In genomic region chr8:73354201-73354881, GRCm38 (mm10) we compare ENCODE assay signal across 9 mouse cellular contexts. TPM values are rescaled to one million over a fixed set of nuclear protein-coding genes. Genes with fewer than 3 reads are reported as not detected.
DNase-seq lines count a peak whose midpoint lies in the region; ATAC-seq and TF ChIP-seq lines count a peak whose summit lies in the region.
"Had no signal": no experiment of that assay in that cellular context is flagged by ENCODE, and none has a peak within 500 bp of the region (broad histone marks: within the 10 kb centered on the region; RNA-seq: fewer than 3 reads in every experiment).

No protein-coding gene starts in this region.

- peaks cover 10% of the 10 kb centered on the region for H3K27me3 ChIP-seq in spleen, adult 2 months (ENCODE audit: control insufficient read depth, insufficient read depth, low read length)
- H3K27me3 ChIP-seq in embryonic facial prominence, embryonic 15.5 days = no peaks in the 10 kb centered on the region
- no peaks in the 10 kb centered on the region for H3K27me3 ChIP-seq in heart, embryonic 12.5 days (replicated peaks)
- H3K27me3 ChIP-seq in kidney, embryonic 16.5 days (ENCODE audit: insufficient read depth, low read length) = no peaks in the 10 kb centered on the region
- H3K27me3 ChIP-seq in liver, embryonic 11.5 days (replicated peaks; ENCODE audit: control insufficient read depth, insufficient read depth, low read length) = peaks cover 14% of the 10 kb centered on the region
- no peaks in the 10 kb centered on the region for H3K27me3 ChIP-seq in myocyte (ENCODE audit: control insufficient read depth, insufficient read depth, insufficient read length)
- H3K27me3 ChIP-seq in testis, adult 2 months (ENCODE audit: control insufficient read depth, insufficient read depth, low read length) = no peaks in the 10 kb centered on the region
- H3K27me3 ChIP-seq: CH12.LX had no signal

- H3K27ac ChIP-seq in spleen, adult 2 months (ENCODE audit: insufficient read depth, low read length) = 0 out of 2 replicates have a peak overlapping the region, but pooled peaks have one; percentile 20
- peak overlapping the region; percentile 79 for H3K27ac ChIP-seq in embryonic facial prominence, embryonic 15.5 days (replicated peaks)
- H3K27ac ChIP-seq in heart, embryonic 12.5 days (ENCODE audit: poor library complexity, severe bottlenecking) = peak overlapping the region; percentile 36; the same call in 1 of the 2 replicates
- peak overlapping the region; percentile 73 for H3K27ac ChIP-seq in kidney, embryonic 16.5 days (ENCODE audit: low read length)
- H3K27ac ChIP-seq in liver, embryonic 11.5 days (ENCODE audit: low read depth, low read length) = no peak overlapping the region
- peak overlapping the region; percentile 69; the same call in 1 of the 2 replicates for H3K27ac ChIP-seq in testis, adult 2 months (ENCODE audit: control insufficient read depth, insufficient read depth, low read depth, low read length)

- no peak for TF ChIP-seq CTCF in spleen, adult 2 months (IDR thresholded peaks at IDR 0.05; ENCODE audit: extremely low read depth, insufficient read depth, insufficient read length, insufficient replicate concordance)
- no peak for TF ChIP-seq CTCF in testis, adult 2 months (IDR thresholded peaks at IDR 0.05; ENCODE audit: control insufficient read depth, insufficient read depth, insufficient replicate concordance, low read depth, low read length)

- ATAC-seq in embryonic facial prominence, embryonic 15.5 days (ENCODE audit: insufficient number of reproducible peaks, low FRiP score, low TSS enrichment, low read depth) = no peak
- ATAC-seq in heart, embryonic 12.5 days (ENCODE audit: insufficient number of reproducible peaks, low FRiP score) = no peak; the same call in 1 of the 2 replicates
- peak; percentile 8 for ATAC-seq in kidney, embryonic 16.5 days (ENCODE audit: low FRiP score, low TSS enrichment)
- 0 out of 2 replicates have a peak, but pooled peaks have one; percentile 10 for ATAC-seq in liver, embryonic 11.5 days (replicated peaks; ENCODE audit: low FRiP score)

- H3K9me3 ChIP-seq in embryonic facial prominence, embryonic 15.5 days (replicated peaks) = no peaks in the 10 kb centered on the region
- no peaks in the 10 kb centered on the region for H3K9me3 ChIP-seq in heart, embryonic 12.5 days (replicated peaks)
- no peaks in the 10 kb centered on the region for H3K9me3 ChIP-seq in kidney, embryonic 16.5 days (ENCODE audit: low read length)
- H3K9me3 ChIP-seq in liver, embryonic 11.5 days (ENCODE audit: control insufficient read depth, low read length) = no peaks in the 10 kb centered on the region

- peak overlapping the region; percentile 78 for H3K4me3 ChIP-seq in spleen, adult 2 months (ENCODE audit: extremely low read depth, insufficient read depth, insufficient read length)
- H3K4me3 ChIP-seq in embryonic facial prominence, embryonic 15.5 days (replicated peaks) = peak overlapping the region; percentile 89
- peak overlapping the region; percentile 94 for H3K4me3 ChIP-seq in heart, embryonic 12.5 days
- H3K4me3 ChIP-seq in kidney, embryonic 16.5 days (ENCODE audit: low read length) = peak overlapping the region; percentile 88
- H3K4me3 ChIP-seq in liver, embryonic 11.5 days (ENCODE audit: low read depth, low read length) = peak overlapping the region; percentile 80
- H3K4me3 ChIP-seq in myocyte = peak overlapping the region; percentile 74
- peak overlapping the region; percentile 89 for H3K4me3 ChIP-seq in testis, adult 2 months (ENCODE audit: control insufficient read depth, low read depth, low read length)

- no peak overlapping the region for H3ac ChIP-seq in myocyte (ENCODE audit: control insufficient read depth, insufficient read length)

- under 1% methylated on average over 25 of the region's 25 CpGs for WGBS in spleen, adult 2 months
- WGBS in embryonic facial prominence, embryonic 15.5 days = under 1% methylated on average over 25 of the region's 25 CpGs
- 0% methylated on average over 25 of the region's 25 CpGs for WGBS in heart, embryonic 12.5 days
- under 1% methylated on average over 25 of the region's 25 CpGs for WGBS in kidney, embryonic 16.5 days
- 0% methylated on average over 25 of the region's 25 CpGs for WGBS in liver, embryonic 11.5 days

- peak overlapping the region; percentile 35 for H3K9ac ChIP-seq in embryonic facial prominence, embryonic 15.5 days
- peak overlapping the region; percentile 63 for H3K9ac ChIP-seq in heart, embryonic 12.5 days
- H3K9ac ChIP-seq in kidney, embryonic 16.5 days (replicated peaks; ENCODE audit: low read length) = peak overlapping the region; percentile 65
- H3K9ac ChIP-seq in liver, embryonic 11.5 days (ENCODE audit: low read depth, low read length) = peak overlapping the region; percentile 56

- peaks cover 15% of the 10 kb centered on the region for H3K4me1 ChIP-seq in spleen, adult 2 months (ENCODE audit: control insufficient read depth, insufficient read depth, insufficient read length)
- H3K4me1 ChIP-seq in embryonic facial prominence, embryonic 15.5 days = peaks cover 18% of the 10 kb centered on the region
- peaks cover 18% of the 10 kb centered on the region for H3K4me1 ChIP-seq in heart, embryonic 12.5 days (replicated peaks)
- H3K4me1 ChIP-seq in kidney, embryonic 16.5 days (ENCODE audit: insufficient read depth, low read length) = peaks cover 12% of the 10 kb centered on the region
- H3K4me1 ChIP-seq in liver, embryonic 11.5 days (replicated peaks; ENCODE audit: control insufficient read depth, insufficient read depth, low read length) = peaks cover 7% of the 10 kb centered on the region; the same call in 1 of the 2 replicates
- peaks cover 22% of the 10 kb centered on the region for H3K4me1 ChIP-seq in testis, adult 2 months (ENCODE audit: control insufficient read depth, insufficient read depth, low read length)

- peak in 1 of 2 experiments; percentile 3 for DNase-seq in spleen, adult 2 months (ENCODE audit: low read depth in 1 of 2, low spot score in 2 of 2)
- no peak for DNase-seq in spleen, postnatal 14 days (ENCODE audit: low spot score in 2 of 2)
- DNase-seq in liver, embryonic 11.5 days (ENCODE audit: low spot score) = peak; percentile 58

- TF ChIP-seq POLR2A in spleen, adult 2 months (IDR thresholded peaks at IDR 0.05; ENCODE audit: low read depth, low read length) = no peak
- TF ChIP-seq POLR2A in myocyte (IDR thresholded peaks at IDR 0.05; ENCODE audit: insufficient read length, low read depth) = no peak
- TF ChIP-seq POLR2A in testis, adult 2 months (IDR thresholded peaks at IDR 0.05; ENCODE audit: control insufficient read depth, low read depth, low read length) = no peak

- no peaks in the 10 kb centered on the region for H3K36me3 ChIP-seq in spleen, adult 2 months (ENCODE audit: control insufficient read depth, insufficient read depth, low read length)
- no peaks in the 10 kb centered on the region for H3K36me3 ChIP-seq in embryonic facial prominence, embryonic 15.5 days
- H3K36me3 ChIP-seq in heart, embryonic 12.5 days = no peaks in the 10 kb centered on the region
- H3K36me3 ChIP-seq in kidney, embryonic 16.5 days (ENCODE audit: insufficient read depth, low read length) = no peaks in the 10 kb centered on the region
- no peaks in the 10 kb centered on the region for H3K36me3 ChIP-seq in liver, embryonic 11.5 days (ENCODE audit: control insufficient read depth, insufficient read depth, low read length)
- no peaks in the 10 kb centered on the region for H3K36me3 ChIP-seq in myocyte (ENCODE audit: control insufficient read depth, insufficient read depth)
- H3K36me3 ChIP-seq in testis, adult 2 months (ENCODE audit: control insufficient read depth, insufficient read depth, low read length) = no peaks in the 10 kb centered on the region

- peaks cover 33% of the 10 kb centered on the region for H3K79me2 ChIP-seq in myocyte (ENCODE audit: control insufficient read depth, insufficient read depth)

- H3K4me2 ChIP-seq in embryonic facial prominence, embryonic 15.5 days (replicated peaks) = peak overlapping the region; percentile 85
- H3K4me2 ChIP-seq in heart, embryonic 12.5 days = peak overlapping the region; percentile 82
- peak overlapping the region; percentile 92 for H3K4me2 ChIP-seq in kidney, embryonic 16.5 days (replicated peaks; ENCODE audit: low read depth, low read length)
- peak overlapping the region; percentile 96 for H3K4me2 ChIP-seq in liver, embryonic 11.5 days
- H3K4me2 ChIP-seq in myocyte (ENCODE audit: low read depth) = peak overlapping the region; percentile 87

TF ChIP-seq in myocyte, 11 proteins besides CTCF, POLR2A, EP300 and RAD21:
- TF ChIP-seq POLR2AphosphoS2 (IDR thresholded peaks at IDR 0.05; ENCODE audit: insufficient read length, low read depth) = no peak
- no peak for TF ChIP-seq SRF (IDR thresholded peaks at IDR 0.05; ENCODE audit: control insufficient read depth, insufficient read length, low read depth)
- TF ChIP-seq TCF12 (IDR thresholded peaks at IDR 0.05; ENCODE audit: insufficient read depth, poor library complexity, severe bottlenecking) = no peak
- TF ChIP-seq MYOD1 (IDR thresholded peaks at IDR 0.05; ENCODE audit: control insufficient read depth in 1 of 3, insufficient read length in 2 of 3, low read depth in 2 of 3) = no peak
- TF ChIP-seq E2F4 (IDR thresholded peaks at IDR 0.05; ENCODE audit: insufficient read depth) = no peak
- TF ChIP-seq TCF3 (IDR thresholded peaks at IDR 0.05; ENCODE audit: insufficient read length, low read depth) = no peak
- TF ChIP-seq MYOG (IDR thresholded peaks at IDR 0.05; ENCODE audit: control insufficient read depth in 1 of 3, insufficient read depth in 1 of 3, insufficient read length in 2 of 3, low read depth in 2 of 3) = no peak
- no peak for TF ChIP-seq USF1 (IDR thresholded peaks at IDR 0.05; ENCODE audit: low read depth)
- no peak for TF ChIP-seq CEBPB (IDR thresholded peaks at IDR 0.05; ENCODE audit: insufficient read depth, poor library complexity, severe bottlenecking)
- no peak for TF ChIP-seq REST (IDR thresholded peaks at IDR 0.05; ENCODE audit: insufficient read depth, insufficient read length)
- TF ChIP-seq MAX (IDR thresholded peaks at IDR 0.05; ENCODE audit: low read depth) = no peak
TF ChIP-seq in myocyte: peak in this region for 0.

RNA-seq across cellular contexts. Expression of gene Large1, which starts 1.0 kb away (rescaled TPM):
- polyA plus RNA-seq in spleen, adult 2 months (2012; rRNA removed) = 2.1 TPM in 2 replicates
- 7.1 and 8.4 TPM in 2 replicates for polyA plus RNA-seq in embryonic facial prominence, embryonic 15.5 days (2015; fragmentation: Nextera tagmentation; extraction: Ambion mirVana)
- 8.2 and 8.7 TPM in 2 replicates for polyA plus RNA-seq in heart, embryonic 12.5 days (2016; fragmentation: Nextera tagmentation; extraction: Ambion mirVana)
- 5.0 and 6.2 TPM in 2 replicates for polyA plus RNA-seq in kidney, embryonic 16.5 days (2015; fragmentation: Nextera tagmentation; extraction: Ambion mirVana)
- polyA plus RNA-seq in liver, embryonic 11.5 days (2014; fragmentation: Nextera tagmentation; extraction: Ambion mirVana) = 4.1 and 4.2 TPM in 2 replicates
- polyA plus RNA-seq in myocyte (2012; fragmentation: generic; extraction: Trizol) = 23.2 TPM
- 1.8 and 2.0 TPM in 2 replicates for polyA plus RNA-seq in testis, adult 2 months (2012; rRNA removed)

Comparison
In these comparisons a context has a peak if more than half of its experiments do, and no peak if none do; other contexts are left out.
1. ATAC-seq: peak in kidney, embryonic 16.5 days (single experiment) and liver, embryonic 11.5 days (single experiment); none in embryonic facial prominence, embryonic 15.5 days (single experiment) and heart, embryonic 12.5 days (single experiment).
2. Peak in every context shown above with its lines, with median percentiles within 50 percentile points of each other: H3K4me3 ChIP-seq, H3K4me2 ChIP-seq and H3K9ac ChIP-seq.